Mouse (Mus musculus) myocyte (in vitro differentiated cells): Measurements from ENCODE around the gene Fam219a. TPM values are rescaled to one million over a fixed set of nuclear protein-coding genes. Genes with fewer than 3 reads are reported as not detected.

Experiments
- H3K27me3 ChIP-seq: one replicate; pipeline ENCODE4 v1.6.1; 2011; ENCODE audit not compliant: control insufficient read depth, insufficient read depth, insufficient read length
- H3K36me3 ChIP-seq: one replicate; pipeline ENCODE4 v1.6.1; 2011; ENCODE audit not compliant: control insufficient read depth, insufficient read depth
- H3K4me2 ChIP-seq: one replicate; pipeline ENCODE4 v1.6.1; 2011; ENCODE audit warnings: low read depth, control low read depth
- H3K4me3 ChIP-seq: one replicate; pipeline ENCODE4 v1.5.1; 2011; ENCODE audit warnings: mild to moderate bottlenecking, control low read depth, moderate library complexity
- H3K79me2 ChIP-seq: one replicate; pipeline ENCODE4 v1.6.1; 2011; ENCODE audit not compliant: control insufficient read depth, insufficient read depth
- H3ac ChIP-seq: one replicate; pipeline ENCODE4 v1.6.1; 2011; ENCODE audit not compliant: control insufficient read depth, insufficient read length
- CEBPB ChIP-seq: IDR thresholded peaks from 2 replicates; pipeline ENCODE4 v1.6.1; 2011; ENCODE audit warnings: mild to moderate bottlenecking, moderate library complexity; ENCODE audit not compliant: poor library complexity, insufficient read depth, severe bottlenecking
- E2F4 ChIP-seq: IDR thresholded peaks from one replicate; pipeline ENCODE4 v1.6.1; 2011; ENCODE audit warnings: mild to moderate bottlenecking, control low read depth, moderate library complexity; ENCODE audit not compliant: insufficient read depth
- MAX ChIP-seq: IDR thresholded peaks from one replicate; pipeline ENCODE4 v1.6.1; 2011; ENCODE audit warnings: low read depth, mild to moderate bottlenecking, control low read depth
- MYOD1 ChIP-seq, 3 experiments: IDR thresholded peaks; one replicate each; pipeline ENCODE4 v1.6.1; 2011; ENCODE audit warnings: control low read depth in 2 of 3, low read depth in 2 of 3, mild to moderate bottlenecking in 2 of 3, moderate library complexity in 1 of 3; ENCODE audit not compliant: insufficient read length in 2 of 3, control insufficient read depth in 1 of 3
- MYOG ChIP-seq, 3 experiments: IDR thresholded peaks; one replicate each; pipeline ENCODE4 v1.6.1; 2011; ENCODE audit warnings: control low read depth in 2 of 3, low read depth in 2 of 3, mild to moderate bottlenecking in 2 of 3; ENCODE audit not compliant: insufficient read length in 2 of 3, control insufficient read depth in 1 of 3, insufficient read depth in 1 of 3
- POLR2A ChIP-seq: IDR thresholded peaks from one replicate; pipeline ENCODE4 v1.6.1; 2011; ENCODE audit warnings: low read depth, mild to moderate bottlenecking, control low read depth, moderate library complexity; ENCODE audit not compliant: insufficient read length
- POLR2AphosphoS2 ChIP-seq: IDR thresholded peaks from one replicate; pipeline ENCODE4 v1.6.1; 2011; ENCODE audit warnings: low read depth, control low read depth; ENCODE audit not compliant: insufficient read length
- REST ChIP-seq: IDR thresholded peaks from one replicate; pipeline ENCODE4 v1.6.1; 2011; ENCODE audit warnings: mild to moderate bottlenecking, control low read depth, moderate library complexity; ENCODE audit not compliant: insufficient read depth, insufficient read length
- SRF ChIP-seq: IDR thresholded peaks from one replicate; pipeline ENCODE4 v1.6.1; 2011; ENCODE audit warnings: low read depth; ENCODE audit not compliant: control insufficient read depth, insufficient read length
- TCF12 ChIP-seq: IDR thresholded peaks from one replicate; pipeline ENCODE4 v1.6.1; 2011; ENCODE audit warnings: mild to moderate bottlenecking, control low read depth; ENCODE audit not compliant: poor library complexity, insufficient read depth, severe bottlenecking
- TCF3 ChIP-seq: IDR thresholded peaks from one replicate; pipeline ENCODE4 v1.6.1; 2011; ENCODE audit warnings: low read depth, control low read depth; ENCODE audit not compliant: insufficient read length
- USF1 ChIP-seq: IDR thresholded peaks from one replicate; pipeline ENCODE4 v1.6.1; 2011; ENCODE audit warnings: low read depth, mild to moderate bottlenecking, control low read depth, moderate library complexity
- polyA plus RNA-seq: library from polyadenylated mRNA; unstranded; fragments of >200 nt; fragmentation: generic; extraction: Trizol; gene quantifications from one replicate; pipeline ENCODE4 v1.2.1, GENCODE M21; 2012; ENCODE audit warnings: missing spikeins

Gene Fam219a
- polyA plus RNA-seq, 1 experiment: 2.7 TPM

DNA sequence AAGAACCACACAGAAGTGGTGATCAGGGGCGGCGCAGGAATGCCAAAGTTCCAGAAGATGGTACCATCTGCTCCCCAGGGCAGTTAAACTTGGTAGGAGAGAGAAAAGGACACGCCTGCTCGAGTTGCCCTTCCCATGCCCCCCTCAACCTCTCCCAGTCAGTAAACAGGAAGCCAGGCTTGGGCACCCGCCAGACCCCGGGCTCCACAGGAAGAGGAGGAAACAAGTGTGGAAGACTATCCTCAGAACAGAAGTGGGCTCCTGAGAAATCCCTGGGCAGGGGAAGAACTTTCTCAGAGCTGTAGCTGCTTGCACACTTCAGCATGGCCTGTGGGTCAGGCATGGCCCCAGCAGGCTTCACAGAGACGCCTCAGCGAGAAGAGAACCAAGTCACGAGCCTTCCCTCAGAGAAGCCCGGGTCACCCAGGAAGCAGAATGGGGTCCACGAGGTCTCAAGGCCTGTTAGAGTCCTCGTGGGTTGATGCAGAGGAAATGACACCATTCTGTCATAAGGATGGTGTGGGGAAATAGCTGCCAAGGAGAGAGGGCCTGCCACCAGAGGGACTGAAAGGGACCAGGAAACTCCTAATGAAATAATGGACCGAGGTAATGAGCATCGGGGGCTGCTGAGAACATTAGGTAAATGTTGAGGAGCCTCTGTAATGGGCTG, 14.2 kb downstream of the Fam219a start:
- H3K4me2 ChIP-seq: no peak overlapping the region
- no peaks in the 10 kb centered on the region for H3K79me2 ChIP-seq
- H3K27me3 ChIP-seq: no peaks in the 10 kb centered on the region
- TF ChIP-seq USF1 (no peak), REST (no peak), POLR2AphosphoS2 (no peak), MAX (no peak), MYOG (IDR thresholded peaks at IDR 0.05; ENCODE audit: control insufficient read depth in 1 of 3, insufficient read depth in 1 of 3, insufficient read length in 2 of 3, low read depth in 2 of 3) (no peak), CEBPB (no peak), E2F4 (no peak)
- H3K36me3 ChIP-seq: no peaks in the 10 kb centered on the region
- H3ac ChIP-seq: no peak overlapping the region
- H3K4me3 ChIP-seq: no peak overlapping the region

DNA sequence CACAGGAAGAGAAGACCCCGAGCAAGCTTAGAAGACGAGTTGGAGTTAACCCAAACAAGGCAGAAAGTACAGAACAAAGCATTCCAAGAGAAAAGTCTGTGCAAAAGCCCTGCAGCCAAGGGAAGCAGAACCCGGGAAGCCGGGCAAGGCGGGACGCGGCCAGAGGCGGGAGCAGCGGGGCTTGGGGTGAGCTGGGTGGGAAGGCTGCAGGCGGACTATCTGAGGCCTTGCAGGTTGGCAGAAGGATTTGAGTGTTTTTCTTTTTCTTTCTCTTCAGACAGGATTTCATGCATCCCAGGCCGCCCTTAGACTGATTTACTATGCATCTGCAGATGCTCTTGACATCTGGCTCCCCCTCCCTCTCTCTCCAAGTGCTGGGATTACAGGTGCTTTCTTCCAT, 16.2 kb downstream of the Fam219a start:
- no peaks in the 10 kb centered on the region for H3K36me3 ChIP-seq
- H3K79me2 ChIP-seq: no peaks in the 10 kb centered on the region
- no peak overlapping the region for H3ac ChIP-seq
- no peaks in the 10 kb centered on the region for H3K27me3 ChIP-seq
- TF ChIP-seq SRF: no peak
- no peak for TF ChIP-seq TCF12
- no peak for TF ChIP-seq MAX
- TF ChIP-seq POLR2A: no peak
- no peak for TF ChIP-seq MYOG (IDR thresholded peaks at IDR 0.05; ENCODE audit: control insufficient read depth in 1 of 3, insufficient read depth in 1 of 3, insufficient read length in 2 of 3, low read depth in 2 of 3)
- TF ChIP-seq CEBPB: no peak
- no peak for TF ChIP-seq TCF3
- TF ChIP-seq E2F4: no peak
- no peak for TF ChIP-seq USF1
- no peak for TF ChIP-seq POLR2AphosphoS2
- no peak for TF ChIP-seq MYOD1 (IDR thresholded peaks at IDR 0.05; ENCODE audit: control insufficient read depth in 1 of 3, insufficient read length in 2 of 3, low read depth in 2 of 3)
- TF ChIP-seq REST: no peak
- no peak overlapping the region for H3K4me2 ChIP-seq
- H3K4me3 ChIP-seq: no peak overlapping the region

DNA sequence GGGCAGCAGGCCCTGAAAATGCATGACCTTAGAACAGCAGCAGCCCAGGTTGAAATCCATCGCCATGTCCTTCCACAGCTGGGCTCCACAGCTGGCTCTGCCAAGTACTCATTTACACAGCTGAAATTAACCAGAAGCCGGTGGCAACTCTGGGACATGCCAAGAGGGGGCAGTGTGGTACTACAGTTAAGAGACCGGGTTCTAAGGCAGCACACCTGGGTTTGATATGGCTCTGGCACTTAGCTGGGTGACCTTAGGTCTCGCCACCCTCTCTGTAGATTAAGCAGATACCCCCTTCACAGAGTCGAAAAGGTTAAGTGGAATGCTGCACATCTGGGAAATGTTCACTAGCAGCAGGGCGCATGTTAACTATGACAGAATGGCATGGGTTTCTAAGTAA, 16.8 kb downstream of the Fam219a start:
- no peaks in the 10 kb centered on the region for H3K27me3 ChIP-seq
- no peak overlapping the region for H3ac ChIP-seq
- H3K36me3 ChIP-seq: no peaks in the 10 kb centered on the region
- no peak overlapping the region for H3K4me3 ChIP-seq
- H3K4me2 ChIP-seq: no peak overlapping the region
- H3K79me2 ChIP-seq: no peaks in the 10 kb centered on the region
- TF ChIP-seq CEBPB (no peak), REST (no peak), MYOG (IDR thresholded peaks at IDR 0.05; ENCODE audit: control insufficient read depth in 1 of 3, insufficient read depth in 1 of 3, insufficient read length in 2 of 3, low read depth in 2 of 3) (no peak), TCF3 (no peak), POLR2AphosphoS2 (no peak), USF1 (no peak), POLR2A (no peak), MAX (no peak), MYOD1 (IDR thresholded peaks at IDR 0.05; ENCODE audit: control insufficient read depth in 1 of 3, insufficient read length in 2 of 3, low read depth in 2 of 3) (no peak), TCF12 (no peak), E2F4 (no peak), SRF (no peak)

DNA sequence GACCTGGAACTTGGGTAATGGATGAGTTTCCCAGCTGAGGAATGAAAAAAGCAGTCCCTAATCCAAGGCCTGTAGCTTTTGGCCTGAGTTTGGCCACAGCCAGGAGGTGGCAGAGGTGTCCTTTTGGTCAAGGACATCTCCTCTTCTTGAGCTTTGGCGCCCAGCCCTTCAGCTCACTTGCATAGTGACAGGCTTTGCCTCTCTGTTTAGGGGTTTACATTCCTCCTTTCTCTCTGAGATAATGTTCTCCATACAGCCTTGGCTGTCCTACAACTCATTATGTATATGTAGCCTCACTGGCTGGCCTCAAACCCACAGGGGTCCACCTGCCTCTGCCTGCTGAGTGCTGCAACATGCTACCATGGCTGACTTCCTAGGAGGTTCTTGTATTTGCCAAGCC, 22.3 kb downstream of the Fam219a start:
- no peak overlapping the region for H3ac ChIP-seq
- H3K27me3 ChIP-seq: no peaks in the 10 kb centered on the region
- no peak overlapping the region for H3K4me3 ChIP-seq
- H3K36me3 ChIP-seq: no peaks in the 10 kb centered on the region
- no peaks in the 10 kb centered on the region for H3K79me2 ChIP-seq
- H3K4me2 ChIP-seq: no peak overlapping the region
- no peak for TF ChIP-seq CEBPB
- TF ChIP-seq POLR2A: no peak
- TF ChIP-seq POLR2AphosphoS2: no peak
- TF ChIP-seq SRF: no peak
- no peak for TF ChIP-seq TCF3
- TF ChIP-seq TCF12: no peak
- TF ChIP-seq MYOD1 (IDR thresholded peaks at IDR 0.05; ENCODE audit: control insufficient read depth in 1 of 3, insufficient read length in 2 of 3, low read depth in 2 of 3): no peak
- TF ChIP-seq REST: no peak
- no peak for TF ChIP-seq USF1
- TF ChIP-seq MYOG (IDR thresholded peaks at IDR 0.05; ENCODE audit: control insufficient read depth in 1 of 3, insufficient read depth in 1 of 3, insufficient read length in 2 of 3, low read depth in 2 of 3): no peak
- no peak for TF ChIP-seq MAX
- TF ChIP-seq E2F4: no peak

DNA sequence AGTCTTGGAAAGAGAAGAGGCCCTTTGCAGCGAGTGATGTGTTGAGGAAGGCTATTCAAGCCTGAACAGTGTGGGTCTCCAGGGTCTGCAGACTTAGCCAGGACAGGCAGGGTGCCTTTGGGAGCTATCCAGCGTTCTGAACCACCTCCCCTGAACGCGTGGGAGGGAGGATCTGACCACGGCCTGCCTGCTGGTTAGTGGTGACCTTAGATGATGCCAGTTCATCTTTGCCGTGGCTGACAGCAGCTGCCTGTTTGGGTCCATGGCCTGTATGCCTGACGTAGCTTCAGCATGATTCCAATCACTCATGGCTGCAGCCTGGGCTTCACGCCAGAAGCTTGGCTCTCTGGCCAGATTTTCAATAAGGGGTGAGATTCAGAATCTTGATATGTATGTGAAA, 23.4 kb downstream of the Fam219a start:
- Histone ChIP-seq H3K4me2 (no peak overlapping the region), H3K27me3 (no peaks in the 10 kb centered on the region), H3ac (no peak overlapping the region), H3K36me3 (no peaks in the 10 kb centered on the region), H3K79me2 (no peaks in the 10 kb centered on the region), H3K4me3 (no peak overlapping the region)
- TF ChIP-seq SRF (no peak), MYOG (IDR thresholded peaks at IDR 0.05; ENCODE audit: control insufficient read depth in 1 of 3, insufficient read depth in 1 of 3, insufficient read length in 2 of 3, low read depth in 2 of 3) (peak in 2 of 3 experiments; percentile 17 to 59), MYOD1 (IDR thresholded peaks at IDR 0.05; ENCODE audit: control insufficient read depth in 1 of 3, insufficient read length in 2 of 3, low read depth in 2 of 3) (peak in 2 of 3 experiments; percentile 16 to 75), REST (peak; percentile 96)
